Mouse (Mus musculus): Measurements from ENCODE around the gene Ksr2.

The Ksr2 gene

DNA sequence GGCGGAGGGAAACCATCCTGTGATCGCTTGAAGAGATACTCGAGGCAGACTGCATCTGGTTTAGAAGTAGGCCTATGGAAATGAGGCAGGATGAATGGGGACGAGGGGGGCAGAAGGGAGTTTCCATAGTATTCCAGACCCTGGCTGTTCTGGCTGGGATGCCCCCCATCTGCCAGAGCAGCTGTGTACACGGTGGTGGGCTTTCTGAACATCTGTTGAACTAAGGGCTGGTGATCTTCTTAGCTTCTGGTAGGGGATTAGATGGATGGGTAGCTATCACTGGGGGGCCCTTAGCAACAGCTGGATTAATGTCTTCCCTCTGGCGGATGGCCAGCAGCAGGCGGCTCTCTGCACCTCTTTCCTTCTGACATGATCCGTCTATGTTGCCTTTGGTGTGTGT lies 276.0 kb downstream of the Ksr2 start:
- DNase-seq (ENCODE audit: low spot score in 2 of 2) = no peak

DNA sequence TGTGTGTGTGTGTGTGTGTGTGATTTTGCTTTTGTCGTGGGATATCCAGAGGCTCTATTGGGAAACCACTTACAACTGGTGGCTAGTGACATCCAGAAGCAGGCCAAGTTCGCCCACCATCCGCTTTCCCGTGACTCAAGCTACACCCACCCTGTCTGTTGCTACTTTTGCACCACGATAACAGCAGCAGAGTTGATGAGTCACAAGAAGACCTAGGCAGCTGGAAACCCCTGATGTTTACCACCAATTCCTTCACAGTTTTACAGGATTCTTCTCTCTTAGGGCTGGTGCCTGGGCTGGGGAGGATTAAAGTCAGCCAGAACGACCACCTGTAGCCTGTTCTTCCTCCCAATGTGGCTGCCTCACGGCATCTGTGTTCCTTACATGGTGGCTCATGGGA lies 277.5 kb downstream of the Ksr2 start:
- peak; percentile 49 to 77 for DNase-seq (ENCODE audit: low spot score in 2 of 2)

DNA sequence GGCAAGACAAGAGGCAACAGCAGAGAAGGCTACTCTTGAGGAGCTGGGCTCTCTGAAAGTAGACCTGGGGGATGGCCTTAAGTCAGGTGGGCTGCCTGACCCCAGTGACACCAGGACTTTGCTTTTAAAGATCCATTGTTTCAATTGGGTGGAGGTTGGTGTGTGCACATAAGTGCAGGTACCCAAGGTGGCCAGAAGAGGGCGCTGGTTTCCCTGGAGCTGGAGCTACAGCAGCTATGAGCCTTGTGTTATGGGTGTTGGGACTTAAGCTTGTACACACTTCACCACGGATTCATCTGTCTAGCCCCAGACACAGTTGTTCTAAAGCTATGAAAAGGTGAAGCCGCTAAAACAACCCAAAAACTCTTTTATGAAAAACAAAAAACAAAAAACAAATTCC lies 279.8 kb downstream of the Ksr2 start:
- DNase-seq (ENCODE audit: low spot score in 2 of 2) = no peak

DNA sequence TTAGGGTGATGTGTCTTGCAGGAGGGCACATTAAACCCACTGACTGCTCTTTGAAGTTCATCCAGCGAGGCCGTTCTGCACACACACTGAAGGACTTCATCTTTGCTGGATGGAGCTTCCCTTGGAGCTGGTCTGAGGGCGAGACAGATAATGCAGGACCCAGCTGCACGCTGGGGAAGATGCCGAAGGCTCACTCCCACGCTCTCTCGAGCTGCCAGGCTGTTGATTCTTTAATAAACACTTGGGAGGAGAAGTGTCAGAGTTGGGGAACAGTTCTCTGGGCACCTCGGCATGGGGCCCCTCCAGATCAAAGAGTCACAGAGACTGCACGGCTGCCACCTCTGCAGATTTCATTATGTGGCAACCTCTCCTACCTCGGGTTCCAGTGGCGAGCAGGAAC lies 280.8 kb downstream of the Ksr2 start:
- no peak for DNase-seq (ENCODE audit: low spot score in 2 of 2)

DNA sequence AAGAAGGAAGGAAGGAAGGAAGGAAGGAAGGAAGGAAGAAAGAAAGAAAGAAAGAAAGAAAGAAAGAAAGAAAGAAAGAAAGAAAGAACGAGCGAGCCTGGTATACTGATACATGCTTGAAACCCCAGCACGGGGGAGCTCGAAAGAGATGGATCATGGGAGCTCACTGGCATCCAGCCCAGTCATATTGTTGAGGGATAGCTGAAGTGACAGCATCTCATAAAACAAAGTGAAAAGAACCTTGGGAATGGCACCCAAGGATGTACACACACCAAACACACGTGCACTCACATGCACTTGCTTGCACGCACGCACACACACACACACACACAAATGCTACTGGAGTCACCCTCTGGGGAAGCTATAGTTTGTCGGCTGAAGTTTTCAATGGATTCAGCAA lies 282.6 kb downstream of the Ksr2 start:
- DNase-seq (ENCODE audit: low spot score in 2 of 2) = no peak

DNA sequence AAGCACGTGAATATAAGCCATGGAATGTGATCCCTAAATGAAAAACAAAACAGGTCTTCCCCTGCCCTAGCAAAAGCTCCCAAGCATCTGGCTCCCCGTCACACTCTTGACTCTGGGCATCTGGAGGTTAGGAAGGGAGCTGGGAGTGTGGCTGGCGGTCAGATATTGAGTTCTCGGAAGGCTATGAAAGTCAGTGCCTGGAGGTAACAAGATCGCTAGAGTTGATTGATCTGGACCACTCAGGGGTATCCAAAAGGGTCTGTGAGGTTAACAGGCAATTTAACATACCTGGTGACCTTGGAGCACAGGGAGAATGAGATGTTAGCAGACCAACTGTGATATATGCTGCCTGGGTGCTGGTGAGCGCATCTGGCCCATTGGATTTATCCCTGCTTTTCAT lies 283.8 kb downstream of the Ksr2 start:
- no peak for DNase-seq (ENCODE audit: low spot score in 2 of 2)

DNA sequence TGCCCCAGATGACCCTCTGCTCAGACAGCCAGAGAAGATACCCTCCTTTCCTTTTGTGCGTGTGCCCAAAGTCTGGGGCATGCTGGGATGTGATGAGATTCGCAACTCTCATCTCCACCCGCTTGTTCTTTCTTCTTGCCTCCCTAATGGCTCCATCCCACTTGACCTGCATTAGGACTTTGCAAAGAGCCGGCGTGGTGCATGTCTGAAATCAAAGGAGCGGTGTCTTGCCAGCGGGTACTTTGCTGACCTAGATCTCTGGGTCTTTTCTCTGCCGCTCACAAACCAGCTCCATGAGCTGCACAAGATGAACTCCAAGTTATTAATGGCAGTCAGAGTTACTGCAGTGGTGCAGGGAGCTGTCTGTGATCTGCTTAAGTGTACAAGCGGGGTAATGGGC lies 290.6 kb downstream of the Ksr2 start:
- DNase-seq (ENCODE audit: low spot score in 2 of 2) = no peak

DNA sequence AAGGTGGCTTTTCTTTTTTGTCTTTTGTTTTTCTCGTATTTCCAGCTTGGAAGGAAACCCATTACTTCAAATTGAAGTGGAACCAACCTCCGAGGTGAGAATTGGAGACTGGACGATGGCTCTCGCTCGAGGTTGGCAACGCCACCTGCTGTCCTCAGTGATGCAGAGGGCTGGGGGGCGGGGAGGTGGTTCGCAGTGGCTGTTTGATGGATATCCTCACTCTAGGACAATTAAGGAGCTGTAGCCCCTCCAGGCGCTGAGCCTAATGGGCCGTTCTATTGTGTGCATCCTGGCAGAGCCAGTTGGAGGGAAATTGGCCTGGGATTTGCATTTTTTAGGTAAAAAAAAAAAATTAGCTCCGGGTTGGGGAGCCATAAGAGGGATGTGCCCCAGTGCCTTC lies 292.8 kb downstream of the Ksr2 start:
- DNase-seq (ENCODE audit: low spot score in 2 of 2) = no peak

DNA sequence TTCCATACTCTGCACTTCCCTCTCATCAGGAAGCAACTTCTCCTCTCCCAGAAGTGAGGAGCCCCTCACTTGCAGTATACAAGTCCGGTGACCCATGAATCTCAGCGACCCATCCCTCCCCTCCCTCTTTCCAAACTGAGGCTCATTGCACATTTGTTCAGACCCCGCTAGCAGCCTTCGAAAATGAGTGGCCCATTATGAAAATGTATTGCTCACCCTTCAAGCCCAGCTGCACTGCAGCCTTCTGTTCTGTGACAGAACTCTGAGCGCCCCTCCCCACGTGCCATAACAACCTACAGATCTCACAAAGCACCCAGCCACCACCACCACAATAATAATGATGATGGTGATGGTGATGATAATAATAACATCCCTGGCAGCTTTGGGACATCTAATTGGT lies 295.5 kb downstream of the Ksr2 start:
- no peak for DNase-seq (ENCODE audit: low spot score in 2 of 2)

DNA sequence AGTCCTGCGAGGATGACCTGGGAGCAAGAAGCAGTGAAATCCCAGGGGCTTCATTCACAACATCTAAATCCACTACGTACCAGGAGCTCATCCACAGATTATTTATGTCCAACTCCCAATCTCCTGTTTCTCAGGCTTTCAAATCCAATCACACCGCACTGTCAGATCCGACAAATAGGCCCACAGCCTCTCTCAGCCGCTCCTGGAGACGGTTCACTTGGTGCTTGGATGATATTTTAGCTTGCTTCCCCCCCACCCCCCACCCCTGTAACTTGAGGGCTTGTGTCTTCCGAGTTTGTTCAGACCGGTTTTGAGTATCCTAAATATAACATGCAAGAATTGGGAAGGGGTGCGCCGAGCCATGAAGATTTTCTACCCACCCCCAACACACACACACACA lies 297.8 kb downstream of the Ksr2 start:
- DNase-seq (ENCODE audit: low spot score in 2 of 2) = no peak

DNA sequence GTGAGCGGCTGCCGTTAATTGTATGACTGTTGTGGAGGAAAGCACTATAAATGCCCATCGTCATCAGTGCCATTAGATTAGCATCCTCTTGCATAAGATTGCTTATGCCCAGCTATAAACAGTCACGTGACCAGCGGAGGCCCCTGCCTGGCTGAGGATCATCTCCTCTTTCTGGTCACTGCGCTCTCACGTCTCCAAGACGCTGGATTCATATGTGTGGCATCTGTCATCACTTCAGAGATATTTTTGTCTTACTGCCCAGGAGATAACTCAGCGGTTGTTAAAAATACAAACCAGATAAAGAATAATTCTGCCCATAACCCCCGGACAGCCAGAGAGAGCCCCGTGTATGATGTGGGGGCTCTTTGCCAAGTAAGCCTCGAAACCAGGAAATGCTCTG lies 298.4 kb downstream of the Ksr2 start:
- DNase-seq (ENCODE audit: low spot score in 2 of 2) = no peak

DNA sequence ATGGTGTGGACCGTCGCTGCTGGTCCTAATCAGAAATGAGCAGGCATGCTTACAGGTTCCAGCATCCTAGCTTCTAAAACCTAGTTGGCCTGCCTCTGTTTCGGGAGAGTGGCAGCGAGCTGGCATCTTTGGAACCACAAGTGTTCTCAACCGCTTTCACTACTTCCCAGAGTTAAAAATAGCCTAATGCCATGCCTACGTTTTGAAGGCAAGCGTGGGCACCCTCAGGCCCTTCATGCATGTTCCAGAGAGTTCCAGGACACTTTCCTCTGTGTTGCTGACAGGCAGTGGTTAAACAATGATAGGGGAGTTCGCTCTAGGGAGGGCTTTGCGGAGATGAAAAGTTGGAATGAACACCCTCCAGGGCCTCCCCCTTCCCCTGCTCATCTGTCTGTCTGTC lies 303.3 kb downstream of the Ksr2 start:
- DNase-seq (ENCODE audit: low spot score in 2 of 2) = no peak

DNA sequence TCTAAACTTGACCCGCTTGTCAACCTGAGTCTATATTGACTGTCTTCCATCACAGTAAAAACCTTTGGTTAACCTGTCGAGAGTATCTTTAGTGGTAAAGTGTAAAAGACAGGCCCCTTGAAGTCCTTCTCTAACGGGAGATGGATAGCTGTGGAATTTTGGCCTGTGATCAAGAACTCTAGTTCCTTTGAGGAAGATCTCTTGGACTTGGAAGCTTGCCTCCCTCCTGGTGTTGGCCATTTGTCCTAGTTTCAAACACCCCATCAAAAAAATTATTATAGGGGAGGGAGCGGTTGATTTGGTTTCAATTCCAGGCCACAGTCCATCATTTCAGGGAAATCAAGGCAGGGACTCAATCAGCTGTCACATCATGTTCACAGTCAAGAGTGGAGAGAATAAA lies 309.5 kb downstream of the Ksr2 start:
- no peak for DNase-seq (ENCODE audit: low spot score in 2 of 2)

DNA sequence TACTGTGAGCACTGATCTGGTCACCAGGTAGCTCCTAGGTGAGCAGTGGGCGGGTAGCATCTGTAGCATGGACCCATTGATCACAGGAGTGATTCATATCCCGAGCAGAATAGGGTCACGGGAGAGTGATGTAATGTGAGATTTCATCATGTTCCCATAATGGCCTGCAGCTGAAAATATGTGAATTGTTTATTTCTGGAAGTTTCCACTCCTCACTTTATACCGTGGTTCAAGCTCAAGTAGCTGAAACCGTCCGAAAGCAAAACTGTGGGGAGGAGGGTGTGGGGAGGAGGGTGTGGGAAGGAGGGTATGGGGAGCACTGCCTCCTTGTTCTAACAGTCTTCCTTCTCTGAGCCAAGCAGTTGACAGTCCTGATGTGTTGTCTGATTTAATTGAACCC lies 312.7 kb downstream of the Ksr2 start:
- no peak for DNase-seq (ENCODE audit: low spot score in 2 of 2)

DNA sequence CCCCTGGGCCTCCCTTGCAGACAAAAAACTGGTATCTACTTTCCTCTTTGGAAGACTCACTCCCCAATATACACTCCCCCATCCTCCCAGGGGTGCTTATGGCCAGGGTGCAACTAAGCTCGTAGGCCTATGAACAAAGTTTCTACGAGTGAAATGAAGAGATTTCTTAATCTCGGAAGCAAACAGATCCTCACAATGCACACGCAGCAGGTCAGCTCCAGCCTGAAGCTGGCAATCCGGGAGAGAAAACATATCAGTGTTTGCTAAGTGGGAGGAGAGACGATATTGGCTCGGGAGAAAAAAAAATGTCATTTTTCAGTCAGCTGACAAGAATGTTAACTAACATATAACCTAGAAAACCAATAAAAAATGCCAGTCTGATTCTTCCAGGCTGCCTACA lies 313.3 kb downstream of the Ksr2 start:
- no peak for DNase-seq (ENCODE audit: low spot score in 2 of 2)

DNA sequence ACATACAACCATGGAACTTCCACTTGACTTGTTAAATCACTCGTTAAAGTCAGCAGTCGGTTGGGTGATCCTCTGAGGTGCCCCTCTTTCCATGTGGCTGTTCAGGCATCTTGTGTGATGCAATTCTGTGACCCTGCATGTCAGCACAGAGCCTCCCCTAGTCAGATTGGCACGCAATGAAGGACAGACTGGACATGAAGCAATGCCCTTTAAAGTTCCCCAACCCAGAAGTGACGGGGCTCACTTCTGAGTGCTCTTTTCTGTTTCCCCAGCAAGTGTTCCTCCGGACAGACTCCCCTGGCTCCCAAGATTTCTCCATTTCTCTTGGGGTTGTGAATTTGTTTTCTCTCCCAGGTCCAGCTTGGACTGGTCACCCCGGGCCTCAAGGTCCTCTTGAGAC lies 317.5 kb downstream of the Ksr2 start:
- no peak for DNase-seq (ENCODE audit: low spot score in 2 of 2)

DNA sequence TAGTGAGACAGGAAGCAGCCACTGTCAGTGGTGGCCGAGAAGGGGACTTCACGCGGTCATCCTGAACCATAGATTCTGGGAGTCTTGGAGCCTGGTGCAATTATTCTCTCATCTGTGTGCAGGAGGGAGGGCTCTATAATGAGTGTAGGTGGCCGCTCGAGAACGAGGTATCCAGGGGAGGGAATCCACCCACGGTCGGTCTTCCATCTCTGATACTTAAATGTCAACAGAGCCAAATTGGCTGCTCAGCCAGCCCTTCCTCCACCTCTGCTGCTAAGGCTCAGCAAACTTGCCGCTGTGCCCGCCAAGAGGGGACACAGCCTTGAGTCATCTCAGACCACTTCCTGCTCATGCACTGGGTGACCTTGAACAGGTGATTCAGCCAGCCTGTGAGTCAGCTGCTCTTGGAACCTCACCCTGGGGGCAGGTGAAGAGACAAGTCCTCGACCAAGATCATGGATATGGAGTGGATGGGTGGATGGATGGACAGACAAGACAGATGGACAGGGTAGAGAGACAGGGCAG lies 330.9 kb downstream of the Ksr2 start:
- DNase-seq (ENCODE audit: low spot score in 2 of 2) = peak; percentile 16 to 26

DNA sequence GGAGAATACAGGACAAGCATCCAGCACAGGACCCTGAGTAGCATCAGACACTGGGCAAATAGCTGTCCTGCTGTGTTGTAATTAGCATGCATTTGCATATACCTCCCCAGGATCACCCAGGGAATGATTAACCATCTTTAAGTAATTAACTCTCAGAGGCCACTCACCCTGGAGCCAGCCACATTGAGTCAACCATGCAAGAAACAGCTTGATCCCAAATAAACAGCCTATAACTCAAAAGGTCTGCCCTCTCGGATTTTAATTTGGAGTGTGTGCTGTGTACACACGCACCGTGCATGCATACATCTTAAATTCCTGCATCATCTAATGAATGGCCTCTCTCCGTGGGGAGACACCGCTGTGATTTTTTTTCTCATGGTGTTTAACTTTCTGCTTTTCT lies 335.6 kb downstream of the Ksr2 start:
- no peak for DNase-seq (ENCODE audit: low spot score in 2 of 2)

DNA sequence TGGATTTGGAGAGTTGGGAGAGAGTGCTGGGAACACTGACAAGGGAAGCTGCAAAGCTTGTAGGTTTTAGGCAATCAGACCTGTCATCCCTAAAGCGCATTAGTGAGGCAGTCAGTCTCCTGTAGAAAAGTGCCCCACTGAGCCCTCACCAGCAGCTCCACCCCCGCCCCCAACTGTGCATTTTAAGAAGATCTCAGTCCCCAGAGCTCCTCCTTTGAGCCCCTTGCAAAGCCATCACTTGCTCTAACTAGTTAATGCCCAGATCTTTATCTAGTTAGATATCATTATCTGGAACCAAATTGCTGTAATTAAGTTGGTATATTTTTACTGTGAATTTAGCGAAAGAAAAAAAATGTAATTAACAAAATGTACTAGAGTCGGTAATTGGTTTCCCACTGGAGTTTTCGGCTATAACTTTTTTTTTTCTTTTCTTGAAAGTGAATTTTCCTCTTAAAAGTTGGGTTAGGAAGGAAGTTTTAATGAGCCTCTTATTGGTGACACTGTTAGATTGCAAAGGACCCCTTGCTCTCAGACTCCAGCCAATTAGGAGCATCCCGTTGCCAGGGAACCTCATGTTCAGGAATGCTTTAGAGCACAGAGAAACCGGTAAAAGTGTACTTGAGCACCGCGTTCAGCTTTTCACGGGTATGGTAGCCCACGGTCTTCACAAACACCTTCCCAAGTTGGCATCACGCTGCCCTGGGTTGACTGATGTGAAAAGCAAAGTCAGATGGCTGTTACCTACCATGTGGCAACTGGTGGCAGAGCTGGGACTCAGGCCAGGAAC lies 344.1 kb downstream of the Ksr2 start:
- DNase-seq (ENCODE audit: low spot score in 2 of 2) = no peak

DNA sequence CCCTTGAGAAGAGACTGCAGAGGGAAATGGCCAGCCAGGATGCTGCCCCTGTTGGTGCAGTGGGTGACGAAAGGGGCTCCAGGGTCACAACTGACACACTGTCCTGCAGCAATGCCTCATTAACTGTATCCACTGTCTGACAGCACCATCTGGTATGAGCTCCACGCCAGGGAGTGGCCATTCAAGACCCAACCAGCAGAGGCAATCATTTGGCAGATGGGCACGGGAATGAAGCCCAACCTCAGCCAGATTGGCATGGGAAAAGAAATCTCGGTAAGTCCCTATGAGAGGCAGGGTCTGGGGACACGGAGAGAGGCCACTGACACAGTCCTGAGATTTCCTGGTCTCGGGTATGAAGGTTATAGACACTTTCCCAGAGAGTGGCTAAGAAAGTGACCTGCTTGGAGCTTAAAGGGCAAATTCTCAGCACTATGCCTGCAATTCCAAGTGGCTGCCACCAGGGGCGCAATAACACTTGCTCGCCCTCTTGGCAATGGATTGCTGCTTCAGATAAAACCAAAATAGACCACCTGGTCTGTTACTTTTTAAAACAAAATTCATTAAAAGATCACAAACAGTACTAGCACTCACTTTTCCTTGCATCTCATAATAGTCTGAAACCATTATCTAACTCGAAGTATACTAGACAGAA lies 347.5 kb downstream of the Ksr2 start:
- DNase-seq (ENCODE audit: low spot score in 2 of 2) = no peak

DNA sequence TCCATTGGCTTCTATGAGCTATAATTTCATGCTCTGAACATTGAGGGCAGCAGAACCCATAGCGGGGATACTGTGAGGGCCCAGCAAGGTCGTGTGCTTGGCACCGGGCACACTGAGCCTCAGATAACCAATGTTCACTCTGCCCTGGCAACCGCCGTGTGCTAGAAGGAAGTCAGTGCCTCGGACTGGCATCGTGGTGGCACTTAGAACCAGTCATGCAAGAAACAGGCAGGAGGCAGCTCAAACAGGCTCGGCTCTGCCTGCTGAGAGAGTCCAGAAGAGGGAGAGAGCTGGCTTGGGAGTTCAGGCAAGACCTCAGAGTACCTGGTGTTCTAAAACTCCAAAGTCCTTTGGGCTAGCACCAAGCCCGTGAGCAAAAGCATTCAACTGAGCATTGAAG lies 350.7 kb downstream of the Ksr2 start:
- no peak for DNase-seq (ENCODE audit: low spot score in 2 of 2)

DNA sequence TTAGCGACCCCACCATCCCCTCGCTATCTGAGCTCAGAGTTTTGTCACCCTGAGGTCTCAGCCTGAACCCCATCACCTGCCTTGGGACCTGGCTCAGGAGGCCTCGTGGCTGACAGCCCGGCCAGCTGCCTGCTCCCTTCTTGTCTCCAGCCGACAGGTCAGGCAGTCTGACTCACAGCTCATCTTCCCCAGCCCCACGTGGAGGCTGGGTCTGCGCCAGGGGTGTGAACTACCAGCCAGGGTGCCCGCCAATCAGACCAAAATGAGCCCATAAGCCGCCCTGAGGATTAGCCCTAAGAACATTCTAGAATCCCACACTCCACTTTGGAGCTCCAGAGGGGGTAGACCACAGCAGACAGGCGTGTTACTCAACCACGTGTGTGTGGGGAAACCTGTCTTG lies 365.4 kb downstream of the Ksr2 start:
- DNase-seq (ENCODE audit: low spot score in 2 of 2) = no peak

DNA sequence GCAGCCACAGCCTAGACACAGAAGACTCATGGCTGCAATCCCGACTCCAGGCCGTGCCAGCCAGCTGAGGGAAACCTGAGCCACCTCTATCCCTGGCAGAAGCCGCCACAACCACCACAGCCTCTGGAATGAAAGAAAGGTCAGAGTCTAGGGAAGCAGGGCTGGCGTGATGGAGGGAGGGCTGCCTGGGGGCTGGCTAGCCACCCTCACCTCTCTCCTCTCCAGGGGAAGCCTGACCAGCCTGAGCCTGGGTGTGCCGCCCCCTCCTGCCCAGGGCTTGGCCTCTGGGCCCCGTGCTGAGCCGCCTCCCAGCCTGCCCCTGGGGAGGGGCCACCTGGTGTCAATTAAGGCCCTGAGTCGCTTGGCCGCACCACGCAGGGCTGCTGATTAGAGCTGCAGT lies 366.9 kb downstream of the Ksr2 start, which contains the start of gene Nos1:
Nos1 (plus strand) TSS at position 352 of the 400 bp plus-strand sequence.
- DNase-seq (ENCODE audit: low spot score in 2 of 2) = no peak

Data from right cerebral cortex, postnatal 36 days (tissue).